Mouse (Mus musculus) layer of hippocampus, adult 8-10 months (tissue): Measurements from ENCODE around the gene Zscan4-ps2. TPM values are rescaled to one million over a fixed set of nuclear protein-coding genes. Genes with fewer than 3 reads are reported as not detected.
"Not testable (repeated sequence)": the region's sequence is repeated elsewhere in the genome, so short reads cannot be mapped to it uniquely, and the experiment has no call there.

Source experiments
- DNase-seq, 2 experiments: peaks; one replicate each; pipeline ENCODE4 v3.0.0; 2022; ENCODE audit warnings: low spot score in 2 of 2
- total RNA-seq, 4 experiments: library from RNA; stranded (reverse); gene quantifications; 2 replicates each; pipeline ENCODE4 v1.2.4; 2022

Gene Zscan4-ps2
- not detected for total RNA-seq

- DNase-seq, result not testable (repeated sequence)
Measured at GRCm38 (mm10) chr7:11514010-11514409, at the start of gene Zscan4-ps2. Gene Zscan4-ps2 (plus strand): TSS chr7:11514310.

Other genes with a start within 250 kb of the Zscan4-ps2 start
- not detected for gene Zscan4e, start 203.6 kb upstream of the Zscan4-ps2 start, total RNA-seq
- gene Zscan4f, start 116.4 kb upstream of the Zscan4-ps2 start, total RNA-seq, result not detected
- not detected for gene Zscan4-ps3, start 95.0 kb downstream of the Zscan4-ps2 start, total RNA-seq
- gene Vmn1r72, start 165.8 kb downstream of the Zscan4-ps2 start, total RNA-seq, result not detected
- gene Vmn1r73, start 216.0 kb downstream of the Zscan4-ps2 start, total RNA-seq, result not detected